Mouse (Mus musculus): ENCODE measurements around the gene Zfp341.
A peak's percentile ranks its signal among the peaks of the same experiment; 100 is the strongest.

Zfp341 gene

DNA sequence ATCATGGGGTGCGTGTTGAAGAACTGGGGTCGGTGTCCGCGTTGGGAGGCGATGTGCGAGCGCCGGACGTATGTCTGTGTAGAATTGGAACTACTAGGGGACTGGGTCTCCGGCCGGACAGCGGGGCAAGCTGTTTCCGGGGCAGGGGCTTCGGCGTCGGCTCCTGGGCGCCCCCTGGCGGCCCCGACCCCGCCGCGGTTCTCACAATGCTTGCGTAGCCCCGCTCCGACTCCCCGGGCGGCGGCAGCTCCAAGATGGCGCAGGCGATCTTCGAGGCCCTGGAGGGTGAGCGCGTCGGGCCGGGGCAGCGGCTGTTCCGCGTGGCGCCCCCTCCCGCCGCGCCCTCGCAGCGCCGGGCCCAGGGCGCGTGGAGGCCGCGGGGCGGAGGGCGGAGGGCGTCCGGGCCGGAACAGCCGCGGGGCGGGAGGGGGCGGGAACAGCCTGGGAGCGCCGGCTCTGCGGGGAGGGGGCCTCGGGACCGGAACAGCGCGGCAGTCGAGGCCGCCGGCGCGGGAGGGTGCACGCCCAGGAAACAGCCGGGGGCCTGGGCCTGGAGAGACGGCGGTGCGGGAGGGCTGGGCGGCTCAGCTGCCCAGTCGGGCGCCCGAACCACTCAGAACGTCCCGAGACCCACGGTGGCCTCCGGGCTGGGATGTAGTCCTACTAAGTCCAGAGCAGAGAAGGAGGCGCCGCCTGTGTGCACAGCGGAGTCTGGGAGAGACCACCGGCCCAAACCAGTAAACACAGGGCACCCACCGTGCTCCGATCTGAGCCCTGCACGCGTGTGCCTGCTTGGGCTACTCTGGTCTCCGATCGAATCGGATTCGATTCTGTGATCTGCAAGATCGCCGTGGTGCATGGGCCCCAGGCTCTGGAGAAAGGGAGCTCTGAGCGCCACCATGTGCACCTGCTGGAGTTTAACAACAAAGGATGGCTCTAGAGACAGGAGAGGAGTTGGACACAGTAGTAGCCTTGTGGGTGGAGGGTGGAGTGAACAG, at the start of gene Zfp341, which contains the start of gene 4930519P11Rik:
Zfp341 (plus strand) TSS at position 180 of the 998 bp plus-strand sequence.
4930519P11Rik (minus strand) TSS at position 320 of the 998 bp plus-strand sequence.
- peak; percentile 93 for DNase-seq

DNA sequence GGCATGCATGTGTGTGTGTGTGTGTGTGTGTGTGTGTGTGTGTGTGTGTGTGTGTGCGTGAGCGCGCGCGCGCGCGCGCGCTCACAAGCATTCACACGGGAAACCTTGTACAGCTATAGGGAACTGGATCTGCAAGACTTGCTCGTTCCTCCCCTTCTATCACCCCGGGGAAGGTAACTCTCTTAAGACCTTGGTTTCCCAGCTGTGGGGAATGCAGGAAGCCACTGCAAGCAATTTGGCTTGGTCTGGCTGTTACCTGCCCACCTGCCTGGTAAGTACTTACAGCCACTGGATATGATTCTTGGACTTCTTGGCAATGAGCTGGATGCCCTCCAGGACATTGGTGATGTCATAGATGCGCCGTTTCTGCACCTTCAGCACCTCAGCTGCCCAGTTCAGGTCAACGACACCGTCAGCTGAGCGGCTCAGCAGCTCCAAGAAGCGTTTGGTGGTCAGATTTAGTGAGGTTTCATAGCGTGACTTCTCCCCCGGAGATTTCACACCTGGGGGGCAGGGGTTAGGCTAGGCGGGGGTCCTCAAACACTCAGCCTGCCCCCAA, 49.4 kb upstream of the Zfp341 start:
- no peak for DNase-seq

DNA sequence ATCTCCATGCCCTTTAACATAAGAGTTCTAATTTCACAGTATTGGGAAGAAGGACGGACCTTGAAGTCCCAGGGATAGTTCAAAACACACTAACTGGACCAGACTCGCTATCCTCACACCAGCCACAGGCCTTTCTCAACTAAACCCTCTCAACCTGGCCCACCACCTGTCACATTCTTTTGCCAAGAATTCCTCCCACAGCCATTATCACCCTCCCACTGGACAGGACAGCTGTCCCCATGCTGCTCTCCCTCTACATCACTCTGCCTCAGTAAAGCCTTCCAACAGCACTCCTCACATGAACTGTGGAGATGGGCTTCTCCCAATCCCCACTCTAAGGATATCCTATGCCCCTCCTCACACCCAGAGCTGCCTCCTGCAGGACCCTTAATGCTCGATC, 47.5 kb upstream of the Zfp341 start:
- DNase-seq = no peak

DNA sequence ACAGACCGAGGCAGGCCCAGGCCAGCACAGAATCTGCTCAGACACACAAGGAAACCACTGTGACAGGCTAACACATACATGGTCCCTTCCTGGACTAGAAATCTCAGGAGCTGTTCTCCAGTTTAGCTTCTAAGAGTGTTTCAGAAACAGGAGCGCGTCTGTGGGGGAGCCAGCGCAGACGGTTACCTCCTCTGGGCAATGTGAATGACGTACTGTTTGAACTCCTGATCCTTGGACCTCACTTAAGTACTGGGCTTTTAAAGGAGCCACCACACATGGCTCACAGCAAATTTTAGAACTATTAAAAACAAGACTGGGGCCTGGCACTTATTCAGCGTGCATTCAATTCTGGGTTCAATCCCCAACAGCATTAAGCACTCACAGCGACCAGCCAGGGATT, 46.5 kb upstream of the Zfp341 start:
- no peak for DNase-seq

DNA sequence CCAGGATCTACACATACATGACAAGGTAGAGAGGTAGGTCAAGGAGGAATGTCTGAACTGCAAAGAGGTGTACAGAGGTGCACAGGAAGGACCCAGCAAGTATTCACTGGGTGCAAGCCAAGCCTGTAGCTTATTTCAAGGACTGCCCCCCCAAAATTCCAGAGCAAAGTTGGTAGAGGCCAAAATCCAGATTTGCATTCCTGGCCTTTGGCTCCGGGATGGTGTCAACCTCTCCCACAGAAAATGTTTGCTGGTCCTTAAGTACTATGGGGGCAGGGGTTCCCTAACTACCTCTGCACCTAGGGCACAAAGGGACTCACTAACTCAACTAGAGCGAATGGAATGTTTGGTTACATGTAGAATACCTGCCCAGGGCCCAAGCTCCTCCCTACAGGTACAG, 45.3 kb upstream of the Zfp341 start:
- DNase-seq = peak; percentile 61

DNA sequence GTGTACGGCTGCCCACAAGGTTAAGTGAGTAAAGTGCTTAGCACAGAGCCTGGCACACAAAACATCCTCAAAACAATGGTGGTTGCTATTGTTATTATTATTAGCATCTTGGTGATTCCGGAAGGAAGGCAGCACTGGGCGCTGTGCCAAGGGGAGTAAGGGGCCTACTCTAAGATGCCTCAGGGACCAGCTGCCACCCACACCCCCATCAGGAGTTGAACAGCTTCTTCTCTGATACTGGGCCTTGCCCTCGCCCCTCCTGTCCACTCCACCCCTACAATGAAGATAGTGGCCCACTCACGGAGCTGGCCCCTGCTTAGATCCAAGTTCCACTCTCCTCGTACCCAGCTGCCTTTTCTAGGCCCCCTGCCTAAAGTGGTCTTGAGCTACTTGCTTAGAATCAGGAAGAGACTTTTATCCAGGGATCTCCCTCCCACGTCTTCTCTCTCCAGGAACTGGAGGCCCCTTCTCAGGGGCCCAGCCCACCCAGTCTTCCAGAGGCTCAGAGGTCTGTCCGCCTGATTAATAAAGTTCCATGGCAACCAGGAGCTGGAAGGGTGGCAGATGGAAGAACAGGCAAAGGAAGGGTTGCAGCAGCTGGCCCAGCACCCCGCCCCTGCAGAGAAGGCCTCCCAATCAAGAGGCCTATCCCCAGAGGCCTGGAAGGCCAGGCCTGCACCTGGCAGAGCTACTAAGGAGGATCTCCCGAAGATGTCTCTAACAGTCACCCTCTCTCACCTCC, 44.6 kb upstream of the Zfp341 start:
- DNase-seq = peak; percentile 43

DNA sequence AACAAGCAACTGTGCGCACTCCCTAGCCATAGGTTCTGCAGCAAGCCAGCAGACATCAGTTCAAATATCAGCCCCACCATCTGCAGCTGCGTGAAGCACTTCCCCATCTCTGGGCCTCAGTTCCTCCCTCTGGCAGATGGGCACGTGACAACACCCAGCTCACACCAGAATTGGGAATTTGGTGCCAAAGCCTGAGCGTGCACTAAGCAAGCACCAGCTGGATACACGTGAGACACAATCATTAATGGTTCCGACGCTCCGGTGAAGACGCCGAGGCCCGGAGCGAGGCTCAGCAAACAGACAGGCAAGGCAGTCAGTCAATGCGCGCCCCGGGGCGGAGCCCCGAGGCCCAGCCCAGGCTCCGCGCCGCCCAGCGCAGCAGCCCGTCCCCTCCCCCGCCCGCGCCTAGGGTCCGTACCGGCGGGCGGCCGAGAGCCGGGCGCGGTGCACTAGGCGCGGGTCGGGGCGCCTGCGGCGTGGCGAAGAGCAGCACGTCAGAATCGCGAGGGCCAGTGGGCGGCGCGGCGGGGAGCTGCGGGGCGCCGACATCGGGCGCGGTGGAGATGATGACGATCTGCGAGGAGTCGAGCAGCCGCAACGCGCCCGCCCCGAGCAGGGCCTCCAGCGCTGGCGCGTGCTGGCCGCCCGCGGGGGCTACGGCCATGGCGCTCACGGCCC, 43.9 kb upstream of the Zfp341 start:
- peak; percentile 63 for DNase-seq

DNA sequence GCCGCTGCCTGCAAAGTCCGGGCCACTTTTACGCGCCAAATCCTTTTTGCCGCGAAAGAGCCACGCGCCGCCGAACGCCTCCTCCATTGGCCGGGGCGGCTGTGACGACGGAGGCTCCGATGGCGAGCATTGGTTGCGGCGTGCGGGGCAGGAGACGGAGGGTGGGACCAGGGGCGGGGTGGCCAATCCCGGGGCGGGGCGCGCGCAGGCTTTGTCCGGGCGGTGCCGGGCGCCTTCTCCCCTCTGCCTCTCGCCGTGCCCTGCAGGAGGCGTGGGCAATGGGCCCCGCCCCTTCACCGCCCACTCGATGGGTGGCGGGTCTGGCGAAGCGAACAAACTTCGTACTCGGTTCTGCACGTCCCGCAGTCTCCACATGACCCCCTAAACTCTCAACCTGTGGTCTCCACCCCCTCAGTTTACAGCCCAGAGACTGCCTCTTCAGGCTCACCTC, 43.2 kb upstream of the Zfp341 start, which contains the start of gene E2f1:
E2f1 (minus strand) TSS at position 57 of the 451 bp plus-strand sequence.
- peak; percentile 96 for DNase-seq

DNA sequence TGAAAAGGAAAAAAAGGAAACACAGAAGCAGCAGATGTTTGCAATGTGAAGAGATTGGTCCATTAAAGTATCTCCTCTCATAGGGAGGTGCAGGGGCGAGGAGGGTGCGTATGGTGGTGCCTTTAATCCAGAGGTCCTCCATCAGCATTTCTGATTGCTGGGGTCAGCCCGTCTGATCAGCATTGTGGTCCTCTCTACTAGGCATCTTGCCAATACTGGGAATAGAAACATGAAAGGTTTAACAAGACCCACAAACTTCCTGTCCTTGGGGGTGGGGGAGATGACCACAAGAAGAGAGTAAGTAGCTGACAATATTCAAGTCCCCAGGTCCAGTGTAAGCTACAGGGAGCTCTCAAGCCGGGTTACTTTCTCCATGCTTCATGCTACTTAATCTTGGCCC, 42.4 kb upstream of the Zfp341 start:
- DNase-seq = no peak

DNA sequence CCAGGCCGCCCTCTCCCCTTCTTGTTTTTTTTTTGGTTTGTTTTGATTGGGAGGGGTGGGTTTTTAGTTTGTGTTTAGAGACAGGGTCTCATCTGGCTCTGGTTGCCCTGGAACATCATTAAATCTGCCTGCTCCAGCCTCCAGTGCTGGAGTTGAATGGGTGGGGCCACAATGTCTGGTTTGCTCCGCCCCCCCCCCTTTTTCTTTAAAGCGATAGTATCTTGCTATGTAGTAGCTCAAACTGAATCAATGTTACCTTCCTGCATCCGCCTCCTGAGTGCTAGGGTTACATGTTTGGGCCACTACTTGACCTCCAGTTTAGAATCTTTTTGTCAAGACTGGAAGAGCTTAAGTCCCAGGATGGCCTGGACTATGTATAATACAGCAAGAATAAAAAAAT, 41.8 kb upstream of the Zfp341 start:
- DNase-seq = no peak

DNA sequence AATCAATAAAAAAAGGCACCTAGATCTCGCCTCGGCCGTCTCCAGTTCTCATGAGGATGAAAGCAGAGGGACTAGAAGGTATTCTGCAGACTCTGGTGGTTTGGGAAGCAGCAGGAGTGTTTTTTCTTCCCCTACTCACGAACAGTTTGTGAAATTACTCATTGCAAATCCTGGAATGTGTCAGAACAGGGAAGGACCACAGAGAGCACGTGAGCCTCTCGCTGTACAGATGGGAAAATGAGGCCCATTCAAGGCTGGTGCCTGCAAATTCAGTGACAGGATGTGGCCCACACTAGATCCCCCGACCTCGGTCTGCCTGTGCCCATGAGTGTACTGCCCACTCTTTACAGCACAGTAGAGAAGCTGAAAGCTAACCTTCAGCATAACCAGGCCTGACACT, 41.1 kb upstream of the Zfp341 start:
- no peak for DNase-seq

DNA sequence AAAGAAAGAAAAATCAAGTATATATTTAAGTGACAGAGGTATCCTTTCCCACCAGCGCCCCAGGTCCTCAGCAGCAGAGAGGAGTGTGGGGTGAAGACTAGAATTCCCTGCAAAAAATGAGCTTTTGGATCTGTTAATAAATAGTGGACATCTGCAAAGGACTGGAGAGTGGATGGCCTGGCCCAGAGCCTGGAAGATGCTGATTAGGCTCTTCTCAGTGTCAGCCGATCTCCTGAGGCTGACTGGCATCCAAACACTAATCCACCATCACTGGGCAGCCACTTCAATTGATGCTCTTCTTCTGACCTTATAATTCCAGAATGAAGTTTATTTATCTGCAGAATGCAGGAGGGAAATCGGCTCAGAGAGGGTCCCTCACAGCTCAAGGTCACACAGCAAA, 40.1 kb upstream of the Zfp341 start:
- no peak for DNase-seq

DNA sequence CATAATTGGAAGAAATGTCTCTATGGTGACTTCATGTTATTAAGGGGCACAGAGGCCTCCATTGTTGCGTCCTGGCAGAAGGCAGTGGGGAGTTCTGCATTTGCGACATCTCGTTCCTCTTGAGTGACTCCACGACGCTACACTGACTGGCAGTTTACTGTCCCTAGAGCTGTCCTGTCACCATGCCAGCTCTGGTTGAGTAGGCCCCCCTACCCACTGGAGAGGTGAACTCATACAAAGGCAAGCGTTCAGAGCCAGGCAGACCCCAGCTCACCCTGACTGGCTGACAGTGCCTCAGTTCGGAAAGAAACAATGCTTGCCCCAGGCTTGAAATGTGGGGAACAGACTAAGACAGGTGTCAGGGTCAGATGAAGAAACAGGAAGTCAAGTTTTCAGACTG, 38.8 kb upstream of the Zfp341 start:
- no peak for DNase-seq

DNA sequence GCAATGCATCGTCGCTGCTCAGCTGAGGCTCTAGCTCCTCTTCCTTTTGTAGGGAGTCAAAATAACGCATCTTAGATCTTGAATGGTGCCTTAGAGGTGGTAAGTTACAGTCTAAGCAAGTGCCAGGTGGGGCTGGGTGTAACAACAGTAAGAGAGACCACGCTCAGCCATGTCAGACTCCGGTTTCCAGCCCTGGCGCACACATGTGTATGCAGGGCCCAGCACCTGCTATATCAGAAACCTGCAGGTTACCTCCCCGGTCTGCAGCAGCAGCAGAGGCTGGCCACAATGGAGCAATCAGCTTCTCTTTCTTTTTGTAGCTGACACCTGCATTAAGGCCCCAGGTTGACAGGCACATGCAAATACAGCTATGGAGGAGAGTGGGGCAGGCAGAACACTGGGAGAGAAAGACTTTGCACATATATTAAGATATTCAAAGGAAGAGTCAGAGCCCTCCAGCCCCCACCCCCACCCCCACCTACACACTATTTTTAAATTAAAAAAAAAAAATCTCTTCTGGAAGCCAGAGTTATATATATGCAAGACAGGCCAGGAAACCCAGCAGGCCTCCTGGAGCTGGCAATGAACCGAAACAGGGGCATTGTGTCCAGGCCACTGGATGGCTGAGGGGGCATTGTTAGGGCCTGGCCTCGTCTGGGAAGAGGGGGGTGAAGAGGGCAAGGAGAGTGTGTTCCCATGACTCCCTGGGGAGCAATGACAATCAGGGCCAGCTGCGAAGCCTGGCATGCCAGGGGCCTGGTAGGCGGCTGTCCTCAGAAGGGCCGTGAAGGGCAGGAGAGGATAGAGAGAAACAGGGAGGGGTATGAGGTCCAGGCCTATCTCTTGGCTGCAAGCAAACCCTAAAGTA, 36.0 kb upstream of the Zfp341 start:
- no peak for DNase-seq

DNA sequence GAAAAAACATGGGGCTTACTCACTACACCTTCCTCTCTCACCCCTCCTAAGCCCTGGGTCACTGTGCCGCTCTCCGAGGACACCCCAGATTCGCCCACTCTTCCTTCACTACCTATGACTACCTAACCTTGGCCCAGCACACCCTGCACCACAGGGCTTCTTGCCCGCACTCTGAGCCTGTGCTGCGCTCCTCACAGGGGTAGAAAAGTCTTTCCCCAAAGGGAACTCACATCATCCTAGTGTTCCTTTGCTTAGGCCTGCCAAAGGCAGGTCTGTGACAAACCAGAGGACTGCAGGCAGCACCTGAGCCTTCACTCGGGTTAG, 35.4 kb upstream of the Zfp341 start:
- no peak for DNase-seq

DNA sequence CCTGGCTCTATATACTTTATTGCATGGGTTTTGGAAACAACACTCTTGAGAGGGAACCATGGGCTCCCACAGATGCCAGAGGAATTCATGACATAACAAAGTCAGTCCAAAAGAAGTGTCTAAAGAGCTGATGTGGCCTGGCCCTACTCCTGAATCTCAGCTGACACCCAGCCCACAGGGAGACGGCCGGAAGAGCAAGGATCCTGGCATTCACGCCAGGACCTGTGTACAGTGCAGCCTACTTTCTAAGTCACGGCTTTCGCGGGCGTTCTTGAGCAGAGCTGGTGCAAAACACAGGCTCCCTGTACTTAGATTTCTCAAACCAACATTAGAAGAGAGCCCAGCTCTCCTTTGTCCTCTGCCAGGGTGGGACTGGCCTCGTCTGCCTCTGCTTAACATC, 32.5 kb upstream of the Zfp341 start:
- DNase-seq = peak; percentile 74

DNA sequence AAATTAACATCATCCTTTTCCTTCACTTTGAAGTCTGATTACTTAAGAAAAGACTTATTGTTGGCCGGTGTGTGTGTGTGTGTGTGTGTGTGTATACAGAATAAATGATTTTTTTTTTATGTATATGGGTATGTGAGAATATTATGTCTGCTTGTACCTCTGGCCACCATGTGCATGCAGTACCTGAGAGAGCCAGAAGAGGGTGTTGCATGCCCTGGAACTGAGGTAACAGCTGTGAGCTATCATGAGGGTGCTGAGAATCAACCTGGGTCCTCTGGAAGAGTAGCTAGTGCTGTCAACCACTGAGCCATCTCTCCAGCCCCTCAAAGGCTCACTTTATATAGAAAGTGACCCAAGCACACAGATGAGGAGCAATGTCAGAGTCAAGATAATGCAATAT, 31.7 kb upstream of the Zfp341 start:
- DNase-seq = no peak

DNA sequence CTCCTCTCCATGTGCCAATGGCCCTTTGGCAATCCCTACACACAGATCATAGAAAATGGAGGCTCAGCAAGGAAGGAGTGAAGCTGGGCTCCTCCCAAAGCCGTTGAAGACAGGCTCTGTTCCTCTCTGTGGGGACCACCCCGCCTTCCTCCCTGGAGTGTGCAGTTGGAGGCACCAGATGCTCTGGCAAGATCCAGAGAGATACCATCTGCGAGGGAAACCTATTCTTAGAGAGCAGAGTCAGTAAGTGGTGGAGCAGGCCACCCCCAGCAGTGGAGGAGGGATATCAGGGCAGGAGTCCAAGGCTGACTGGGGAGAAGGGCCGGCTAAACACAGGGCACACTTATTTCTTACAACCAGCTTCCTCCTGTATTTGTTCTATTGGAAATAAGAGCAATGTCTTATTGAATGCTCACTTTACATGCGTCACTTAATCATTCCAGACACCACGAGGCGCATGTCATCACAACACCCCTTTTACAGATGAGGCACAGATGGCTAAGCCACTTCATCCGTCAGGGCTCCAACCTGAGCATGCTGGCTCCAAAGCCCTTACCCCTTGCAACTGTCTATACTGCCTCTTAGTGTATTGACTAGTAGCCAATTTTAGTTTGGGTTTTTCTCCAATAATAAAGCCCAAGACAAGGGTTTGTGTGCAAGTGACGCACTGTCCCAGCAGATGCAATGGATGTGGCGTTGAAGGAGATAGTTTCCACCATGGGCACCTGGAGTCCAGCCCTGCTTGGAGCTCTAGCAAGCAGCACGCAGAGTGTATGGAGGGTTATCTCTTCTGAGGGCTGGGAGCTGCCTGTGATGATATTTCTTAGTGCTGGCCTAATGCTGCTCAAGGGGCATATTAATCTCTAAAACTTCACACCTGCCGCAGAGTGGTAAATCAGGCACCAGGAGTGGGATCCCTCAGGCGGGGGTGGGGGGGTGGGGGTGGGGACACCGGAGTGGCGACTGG, 28.9 kb upstream of the Zfp341 start:
- DNase-seq = peak; percentile 56

DNA sequence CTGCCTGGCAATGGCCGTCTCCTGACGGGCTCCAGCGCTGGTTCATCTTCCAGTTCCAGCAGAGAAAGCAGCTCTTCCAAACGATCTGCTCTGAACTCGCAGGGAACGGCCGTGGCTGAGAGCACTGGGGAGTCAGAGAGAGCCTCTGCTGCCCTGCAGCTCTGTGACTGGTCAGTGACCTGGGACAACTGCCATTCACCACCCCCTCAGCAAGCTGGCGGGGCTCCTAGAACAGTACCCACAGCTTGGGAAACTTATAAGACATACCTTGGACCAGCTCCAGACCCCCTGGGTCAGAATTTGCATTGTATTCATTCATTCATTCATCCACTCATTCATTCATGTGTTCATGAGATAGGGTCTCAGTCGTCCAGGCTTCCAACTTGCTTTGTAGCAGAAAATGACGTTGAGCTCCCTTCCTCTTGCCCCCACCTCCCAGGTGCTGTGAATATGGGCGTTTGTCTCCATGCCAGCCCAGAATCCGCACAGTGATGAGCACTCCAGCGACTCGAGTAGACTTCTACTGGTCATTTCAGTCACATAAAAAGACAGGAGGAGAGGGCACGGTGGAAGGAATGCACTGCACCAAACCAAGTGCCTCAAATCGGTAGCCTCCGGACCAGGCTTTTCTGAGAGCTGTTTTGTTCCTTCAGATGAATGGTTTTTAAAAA, 28.0 kb upstream of the Zfp341 start:
- DNase-seq = no peak

DNA sequence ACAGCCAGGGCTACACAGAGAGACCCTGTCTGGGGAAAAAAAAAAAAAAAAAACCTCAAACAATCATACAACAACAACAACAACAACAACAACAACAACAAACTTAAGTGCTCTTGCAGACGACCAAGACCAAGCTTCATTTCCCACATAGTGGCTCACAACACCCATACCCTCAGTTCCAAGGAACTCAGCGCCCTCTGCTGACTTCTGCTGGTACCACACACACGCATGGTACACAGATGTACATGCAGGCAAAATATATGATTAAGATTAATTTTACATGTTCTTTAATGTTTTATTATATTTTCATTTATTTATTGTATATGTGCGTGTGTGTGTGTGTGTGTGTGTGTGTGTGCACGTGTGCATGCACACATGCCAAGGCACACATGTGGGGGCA, 26.7 kb upstream of the Zfp341 start:
- DNase-seq = peak; percentile 57

Measured in lung, postnatal 10 days (tissue).